In the genomic region with DNA sequence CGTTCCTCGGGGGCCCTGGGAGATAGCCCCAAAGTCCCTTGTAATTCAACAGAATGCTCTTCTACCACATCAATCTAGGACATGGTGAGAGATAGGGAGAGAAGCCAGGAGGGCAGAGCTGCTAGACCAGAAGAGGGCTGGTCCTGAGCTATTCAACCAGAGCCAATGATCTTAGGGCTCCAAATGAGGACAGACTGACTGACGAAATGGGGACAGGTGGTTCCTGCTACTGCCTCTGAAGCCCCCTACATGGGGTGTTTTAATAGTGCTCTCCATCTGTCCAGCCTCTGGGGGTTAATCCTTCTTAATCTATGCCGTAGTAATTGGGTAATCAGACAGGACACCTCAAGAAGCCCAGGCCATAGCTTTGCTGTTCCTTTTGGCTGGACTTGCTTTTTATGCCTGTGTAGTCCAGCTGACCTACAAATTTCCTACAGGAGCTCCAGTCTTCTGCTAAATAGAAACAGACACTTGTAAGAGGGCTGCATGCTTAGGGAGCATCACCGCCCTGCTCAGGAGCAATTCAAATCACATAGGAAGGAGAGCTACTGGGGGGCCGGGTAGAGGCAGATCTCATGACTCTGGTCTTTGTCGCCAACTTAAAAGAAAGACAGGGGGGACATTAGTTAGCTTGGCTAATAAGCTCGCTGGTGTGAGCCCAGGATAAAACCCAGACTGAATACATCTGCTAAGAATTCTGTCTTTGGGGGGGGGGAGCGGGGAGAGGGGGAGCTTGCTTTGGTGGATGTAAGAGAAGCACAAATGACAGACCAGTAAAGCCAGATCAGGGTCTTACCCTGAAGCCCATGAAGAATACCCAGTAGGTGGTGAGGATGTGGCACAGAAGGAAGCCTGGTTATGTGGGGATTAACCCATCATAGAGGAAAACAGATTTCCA, we compare ENCODE assay signal across 14 mouse cellular contexts. TPM values are rescaled to one million over a fixed set of nuclear protein-coding genes. Genes with fewer than 3 reads are reported as not detected.
DNase-seq lines count a peak whose midpoint lies in the region; ATAC-seq and TF ChIP-seq lines count a peak whose summit lies in the region.
"Had no signal": no experiment of that assay in that cellular context is flagged by ENCODE, and none has a peak within 500 bp of the region (broad histone marks: within the 10 kb centered on the region; RNA-seq: fewer than 3 reads in every experiment).

No protein-coding gene starts in this region.

- H3K27ac ChIP-seq in hindbrain, postnatal 0 days, result peak overlapping the region; percentile 20; the same call in 1 of the 2 replicates
- H3K27ac ChIP-seq in hindbrain, embryonic 11.5 days (ENCODE audit: low read depth, low read length), result no peak overlapping the region
- H3K27ac ChIP-seq in cortical plate, adult 2 months (ENCODE audit: insufficient read depth, low read length), result 0 out of 2 replicates have a peak overlapping the region, but pooled peaks have one; percentile 21
- H3K27ac ChIP-seq in forebrain, embryonic 14.5 days (ENCODE audit: low read depth, low read length), result peak overlapping the region; percentile 44; the same call in 1 of the 2 replicates
- H3K27ac ChIP-seq in midbrain, postnatal 0 days (ENCODE audit: low read depth, low read length), result no peak overlapping the region
- H3K27ac ChIP-seq: hindbrain, embryonic 13.5 days; kidney, embryonic 15.5 days; liver, embryonic 12.5 days had no signal

- no peak overlapping the region for H3K9ac ChIP-seq in hindbrain, postnatal 0 days (replicated peaks; ENCODE audit: low read length)
- H3K9ac ChIP-seq in hindbrain, embryonic 11.5 days (ENCODE audit: low read depth, low read length), result no peak overlapping the region
- no peak overlapping the region for H3K9ac ChIP-seq in forebrain, embryonic 14.5 days (ENCODE audit: low read length)
- H3K9ac ChIP-seq in midbrain, postnatal 0 days (replicated peaks; ENCODE audit: low read length, poor library complexity, severe bottlenecking), result no peak overlapping the region
- H3K9ac ChIP-seq: hindbrain, embryonic 13.5 days; kidney, embryonic 15.5 days; liver, embryonic 12.5 days had no signal

- peak; percentile 61 for ATAC-seq in hindbrain, postnatal 0 days
- no peak for ATAC-seq in hindbrain, embryonic 11.5 days (ENCODE audit: low FRiP score)
- ATAC-seq in forebrain, embryonic 14.5 days, result peak; percentile 66; the same call in 1 of the 2 replicates
- no peak for ATAC-seq in midbrain, postnatal 0 days (ENCODE audit: low FRiP score)
- no peak for ATAC-seq in frontal cortex, adult (ENCODE audit: low TSS enrichment)
- ATAC-seq: liver, embryonic 12.5 days had no signal

- TF ChIP-seq POLR2A in cortical plate, adult 2 months (IDR thresholded peaks at IDR 0.05; ENCODE audit: extremely low read depth, insufficient read depth, low read length), result no peak

- no peaks in the 10 kb centered on the region for H3K36me3 ChIP-seq in hindbrain, postnatal 0 days (ENCODE audit: insufficient read depth, low read length)
- H3K36me3 ChIP-seq in hindbrain, embryonic 11.5 days (ENCODE audit: control insufficient read depth, insufficient read depth, low read length), result no peaks in the 10 kb centered on the region
- no peaks in the 10 kb centered on the region for H3K36me3 ChIP-seq in forebrain, embryonic 14.5 days (ENCODE audit: control insufficient read depth, insufficient read depth, low read length)
- no peaks in the 10 kb centered on the region for H3K36me3 ChIP-seq in midbrain, postnatal 0 days (ENCODE audit: insufficient read depth, low read length)
- H3K36me3 ChIP-seq: hindbrain, embryonic 13.5 days; kidney, embryonic 15.5 days; liver, embryonic 12.5 days had no signal

- H3K4me2 ChIP-seq in hindbrain, postnatal 0 days (ENCODE audit: low read depth, low read length), result no peak overlapping the region
- H3K4me2 ChIP-seq in hindbrain, embryonic 11.5 days (replicated peaks; ENCODE audit: low read depth, low read length), result no peak overlapping the region
- H3K4me2 ChIP-seq in forebrain, embryonic 14.5 days (ENCODE audit: low read length), result no peak overlapping the region
- no peak overlapping the region for H3K4me2 ChIP-seq in midbrain, postnatal 0 days (ENCODE audit: low read depth, low read length, poor library complexity, severe bottlenecking)
- H3K4me2 ChIP-seq: hindbrain, embryonic 13.5 days; kidney, embryonic 15.5 days; liver, embryonic 12.5 days had no signal

- no peak overlapping the region for H3K4me3 ChIP-seq in hindbrain, postnatal 0 days (ENCODE audit: low read length)
- no peak overlapping the region for H3K4me3 ChIP-seq in hindbrain, embryonic 11.5 days (ENCODE audit: low read depth, low read length)
- H3K4me3 ChIP-seq in cortical plate, adult 2 months (ENCODE audit: insufficient read depth, low read length), result no peak overlapping the region
- no peak overlapping the region for H3K4me3 ChIP-seq in forebrain, embryonic 14.5 days (ENCODE audit: low read depth, low read length)
- H3K4me3 ChIP-seq in midbrain, postnatal 0 days (ENCODE audit: low read depth, low read length), result no peak overlapping the region
- H3K4me3 ChIP-seq: hindbrain, embryonic 13.5 days; kidney, embryonic 15.5 days; liver, embryonic 12.5 days had no signal

- no peaks in the 10 kb centered on the region for H3K27me3 ChIP-seq in hindbrain, postnatal 0 days (ENCODE audit: insufficient read depth, low read length)
- no peaks in the 10 kb centered on the region for H3K27me3 ChIP-seq in hindbrain, embryonic 11.5 days (ENCODE audit: control insufficient read depth, insufficient read depth, low read length)
- no peaks in the 10 kb centered on the region for H3K27me3 ChIP-seq in forebrain, embryonic 14.5 days (replicated peaks; ENCODE audit: control insufficient read depth, insufficient read depth, low read length)
- no peaks in the 10 kb centered on the region for H3K27me3 ChIP-seq in midbrain, postnatal 0 days (ENCODE audit: insufficient read depth, low read length)
- H3K27me3 ChIP-seq: liver, embryonic 12.5 days had no signal

- H3K4me1 ChIP-seq in hindbrain, postnatal 0 days (ENCODE audit: insufficient read depth, low read length), result no peaks in the 10 kb centered on the region
- no peaks in the 10 kb centered on the region for H3K4me1 ChIP-seq in hindbrain, embryonic 11.5 days (replicated peaks; ENCODE audit: control insufficient read depth, insufficient read depth, low read length)
- no peaks in the 10 kb centered on the region for H3K4me1 ChIP-seq in cortical plate, adult 2 months (ENCODE audit: control insufficient read depth, insufficient read depth, low read length)
- peaks cover 8% of the 10 kb centered on the region for H3K4me1 ChIP-seq in forebrain, embryonic 14.5 days (ENCODE audit: control insufficient read depth, insufficient read depth, low read length)
- H3K4me1 ChIP-seq in midbrain, postnatal 0 days (ENCODE audit: insufficient read depth, low read length), result no peaks in the 10 kb centered on the region
- H3K4me1 ChIP-seq: kidney, embryonic 15.5 days; liver, embryonic 12.5 days had no signal

- no peaks in the 10 kb centered on the region for H3K9me3 ChIP-seq in hindbrain, postnatal 0 days (ENCODE audit: low read length)
- no peaks in the 10 kb centered on the region for H3K9me3 ChIP-seq in hindbrain, embryonic 11.5 days (ENCODE audit: control insufficient read depth, low read length)
- H3K9me3 ChIP-seq in forebrain, embryonic 14.5 days (replicated peaks; ENCODE audit: control insufficient read depth, low read length), result no peaks in the 10 kb centered on the region
- no peaks in the 10 kb centered on the region for H3K9me3 ChIP-seq in midbrain, postnatal 0 days (ENCODE audit: low read length)
- H3K9me3 ChIP-seq: hindbrain, embryonic 13.5 days; kidney, embryonic 15.5 days; liver, embryonic 12.5 days had no signal

- peak; percentile 64 for DNase-seq in hindbrain, postnatal 0 days (ENCODE audit: low spot score)
- no peak for DNase-seq in hindbrain, embryonic 11.5 days (ENCODE audit: low spot score)
- peak; percentile 53 for DNase-seq in forebrain, embryonic 14.5 days (ENCODE audit: low spot score)
- DNase-seq in midbrain, postnatal 0 days (ENCODE audit: low spot score), result peak; percentile 69
- no peak for DNase-seq in adipocyte (ENCODE audit: low spot score)
- DNase-seq in c-Kit-positive CD71-positive TER-119-positive erythroid progenitor cells, embryonic 14.5 days (ENCODE audit: low spot score), result no peak
- DNase-seq: layer of hippocampus, adult 9-11 months; lung, postnatal 10 days; thymus, postnatal 36 days had no signal

- no peak for TF ChIP-seq CTCF in hindbrain, postnatal 0 days (IDR thresholded peaks at IDR 0.05; ENCODE audit: low read depth)
- TF ChIP-seq CTCF in cortical plate, adult 2 months (IDR thresholded peaks at IDR 0.05; ENCODE audit: extremely low read depth, insufficient read depth, low read length), result no peak
- no peak for TF ChIP-seq CTCF in midbrain, postnatal 0 days (IDR thresholded peaks at IDR 0.05)

- WGBS in hindbrain, postnatal 0 days, result 49% methylated on average over 9 of the region's 9 CpGs
- 62% methylated on average over 9 of the region's 9 CpGs for WGBS in hindbrain, embryonic 11.5 days
- WGBS in forebrain, embryonic 14.5 days, result 23% methylated on average over 9 of the region's 9 CpGs
- 38% methylated on average over 9 of the region's 9 CpGs for WGBS in midbrain, postnatal 0 days

RNA-seq across cellular contexts. Expression of a gene that starts 4.0 kb away (rescaled TPM):
- 27.4 and 27.6 TPM in 2 replicates for total RNA-seq in hindbrain, postnatal 0 days (2014; rRNA removed)
- 20.5 and 21.6 TPM in 2 replicates for polyA plus RNA-seq in hindbrain, postnatal 0 days (2015; fragmentation: Nextera tagmentation; extraction: Ambion mirVana)
- 12.0 and 12.6 TPM in 2 replicates for polyA plus RNA-seq in hindbrain, embryonic 11.5 days (2014; fragmentation: Nextera tagmentation; extraction: Ambion mirVana)
- 20.1 and 20.2 TPM in 2 replicates for polyA plus RNA-seq in cortical plate, adult 2 months (2012; rRNA removed)
- polyA plus RNA-seq in forebrain, embryonic 14.5 days (2014; fragmentation: Nextera tagmentation; extraction: Ambion mirVana), result 9.4 and 16.0 TPM in 2 replicates
- 28.3 TPM in 2 replicates for total RNA-seq in midbrain, postnatal 0 days (2014; rRNA removed)
- polyA plus RNA-seq in midbrain, postnatal 0 days (2015; fragmentation: Nextera tagmentation; extraction: Ambion mirVana), result 13.7 and 18.3 TPM in 2 replicates

Comparison
In these comparisons a context has a peak if more than half of its experiments do, and no peak if none do; other contexts are left out.
1. ATAC-seq: peak in hindbrain, postnatal 0 days (single experiment) and forebrain, embryonic 14.5 days (single experiment); none in hindbrain, embryonic 11.5 days (single experiment), midbrain, postnatal 0 days (single experiment) and frontal cortex, adult (single experiment).
2. DNase-seq: peak in hindbrain, postnatal 0 days (single experiment), forebrain, embryonic 14.5 days (single experiment) and midbrain, postnatal 0 days (single experiment); none in hindbrain, embryonic 11.5 days (single experiment), adipocyte (single experiment) and c-Kit-positive CD71-positive TER-119-positive erythroid progenitor cells, embryonic 14.5 days (single experiment).
3. H3K27ac ChIP-seq: peak in hindbrain, postnatal 0 days (single experiment), cortical plate, adult 2 months (single experiment) and forebrain, embryonic 14.5 days (single experiment); none in hindbrain, embryonic 11.5 days (single experiment) and midbrain, postnatal 0 days (single experiment).